Mouse (Mus musculus) midbrain, embryonic 16.5 days (tissue): ENCODE data around the gene Cars2. TPM values are rescaled to one million over a fixed set of nuclear protein-coding genes. Genes with fewer than 3 reads are reported as not detected.

Experiments used
- ATAC-seq: fragments of 200-750 bp; cut with Nextera tagmentation; 2 replicates; pipeline ENCODE4 v1.8.0; 2017; ENCODE audit warnings: moderate TSS enrichment
- H3K27ac ChIP-seq: fragments of 300-500 bp; sonication (generic); 2 replicates; pipeline ENCODE4 v1.5.1; 2014; ENCODE audit warnings: mild to moderate bottlenecking, low read length, mixed read lengths
- H3K27me3 ChIP-seq: fragments of 300-500 bp; sonication (generic); 2 replicates; pipeline ENCODE4 v1.6.1; 2014; ENCODE audit warnings: low read depth, low read length, mixed read lengths; ENCODE audit not compliant: control insufficient read depth, insufficient read depth
- H3K36me3 ChIP-seq: fragments of 300-500 bp; sonication (generic); 2 replicates; pipeline ENCODE4 v1.6.1; 2014; ENCODE audit warnings: mild to moderate bottlenecking, low read length, moderate library complexity, mixed read lengths; ENCODE audit not compliant: control insufficient read depth, insufficient read depth
- H3K4me1 ChIP-seq: fragments of 300-500 bp; sonication (generic); 2 replicates; pipeline ENCODE4 v1.6.1; 2014; ENCODE audit warnings: mild to moderate bottlenecking, low read length, mixed read lengths; ENCODE audit not compliant: control insufficient read depth, insufficient read depth
- H3K4me2 ChIP-seq: fragments of 300-500 bp; sonication (generic); 2 replicates; pipeline ENCODE4 v1.6.1; 2014; ENCODE audit warnings: mild to moderate bottlenecking, low read length, mixed read lengths
- H3K4me3 ChIP-seq: fragments of 300-500 bp; sonication (generic); 2 replicates; pipeline ENCODE4 v1.5.1; 2014; ENCODE audit warnings: low read depth, mild to moderate bottlenecking, low read length, moderate library complexity, mixed read lengths
- H3K9ac ChIP-seq: fragments of 300-500 bp; sonication (generic); 2 replicates; pipeline ENCODE4 v1.6.1; 2014; ENCODE audit warnings: low read depth, low read length, mixed read lengths
- H3K9me3 ChIP-seq: fragments of 300-500 bp; sonication (generic); replicated peaks from 2 replicates; pipeline ENCODE4 v1.6.1; 2014; ENCODE audit warnings: mild to moderate bottlenecking, low read length, mixed read lengths; ENCODE audit not compliant: control insufficient read depth, poor library complexity, severe bottlenecking
- whole genome bisulfite sequencing: fragments of 180-500 bp; shearing (Covaris S2); extraction: QIAGEN DNeasy Blood & Tissue Kit; methylation state at CpG from one replicate; pipeline ENCODE4 v1.1.7; 2014; 5-methylcytosine and 5-hydroxymethylcytosine counted together
- polyA plus RNA-seq: library from polyadenylated mRNA; unstranded; fragments of >200 nt; fragmentation: Nextera tagmentation; extraction: Ambion mirVana; gene quantifications from 2 replicates; pipeline ENCODE4 v1.2.1, GENCODE M21; 2015

The Cars2 gene
- polyA plus RNA-seq, 1 experiment from 2014 or later, result 21.8 TPM

GRCm38 (mm10) chr8:11523331-11523730 lies 27.3 kb downstream of the Cars2 start:
- H3K36me3 ChIP-seq, result peaks cover 15% of the 10 kb centered on the region
- no peaks in the 10 kb centered on the region for H3K4me1 ChIP-seq
- ATAC-seq, result no peak
- H3K9me3 ChIP-seq, result no peaks in the 10 kb centered on the region
- H3K9ac ChIP-seq, result no peak overlapping the region
- no peaks in the 10 kb centered on the region for H3K27me3 ChIP-seq
- 96% methylated on average over 3 of the region's 3 CpGs for WGBS
- H3K4me2 ChIP-seq, result no peak overlapping the region
- H3K27ac ChIP-seq, result no peak overlapping the region
- no peak overlapping the region for H3K4me3 ChIP-seq

GRCm38 (mm10) chr8:11518676-11519075 lies 31.9 kb downstream of the Cars2 start:
- H3K4me1 ChIP-seq, result no peaks in the 10 kb centered on the region
- H3K36me3 ChIP-seq, result peaks cover 41% of the 10 kb centered on the region
- H3K9ac ChIP-seq, result no peak overlapping the region
- H3K27ac ChIP-seq, result no peak overlapping the region
- no peak overlapping the region for H3K4me2 ChIP-seq
- no peak for ATAC-seq
- no peaks in the 10 kb centered on the region for H3K27me3 ChIP-seq
- H3K4me3 ChIP-seq, result no peak overlapping the region
- no peaks in the 10 kb centered on the region for H3K9me3 ChIP-seq
- 87% methylated on average over 11 of the region's 11 CpGs for WGBS

DNA sequence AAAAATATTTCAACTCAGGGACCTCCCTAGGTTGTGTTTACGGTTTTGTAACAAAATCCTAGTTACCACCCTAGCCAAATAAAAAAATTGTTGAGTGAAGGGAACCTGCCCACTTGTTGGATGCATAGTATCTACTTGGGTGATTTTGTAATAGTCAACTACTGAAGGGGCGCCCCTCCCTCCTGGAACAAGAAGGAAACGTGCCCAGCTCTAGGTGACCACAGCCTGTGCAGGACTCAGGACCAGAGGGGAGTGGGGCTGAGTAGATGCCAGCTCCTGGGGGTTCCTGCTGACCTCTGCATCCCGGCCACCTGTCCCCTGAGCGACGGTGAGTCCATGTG lies 32.6 kb downstream of the Cars2 start:
- no peaks in the 10 kb centered on the region for H3K27me3 ChIP-seq
- no peaks in the 10 kb centered on the region for H3K4me1 ChIP-seq
- no peak overlapping the region for H3K4me2 ChIP-seq
- no peak overlapping the region for H3K27ac ChIP-seq
- no peak for ATAC-seq
- 91% methylated on average over 6 of the region's 6 CpGs for WGBS
- peaks cover 45% of the 10 kb centered on the region for H3K36me3 ChIP-seq
- H3K9me3 ChIP-seq, result no peaks in the 10 kb centered on the region
- no peak overlapping the region for H3K4me3 ChIP-seq
- no peak overlapping the region for H3K9ac ChIP-seq

DNA sequence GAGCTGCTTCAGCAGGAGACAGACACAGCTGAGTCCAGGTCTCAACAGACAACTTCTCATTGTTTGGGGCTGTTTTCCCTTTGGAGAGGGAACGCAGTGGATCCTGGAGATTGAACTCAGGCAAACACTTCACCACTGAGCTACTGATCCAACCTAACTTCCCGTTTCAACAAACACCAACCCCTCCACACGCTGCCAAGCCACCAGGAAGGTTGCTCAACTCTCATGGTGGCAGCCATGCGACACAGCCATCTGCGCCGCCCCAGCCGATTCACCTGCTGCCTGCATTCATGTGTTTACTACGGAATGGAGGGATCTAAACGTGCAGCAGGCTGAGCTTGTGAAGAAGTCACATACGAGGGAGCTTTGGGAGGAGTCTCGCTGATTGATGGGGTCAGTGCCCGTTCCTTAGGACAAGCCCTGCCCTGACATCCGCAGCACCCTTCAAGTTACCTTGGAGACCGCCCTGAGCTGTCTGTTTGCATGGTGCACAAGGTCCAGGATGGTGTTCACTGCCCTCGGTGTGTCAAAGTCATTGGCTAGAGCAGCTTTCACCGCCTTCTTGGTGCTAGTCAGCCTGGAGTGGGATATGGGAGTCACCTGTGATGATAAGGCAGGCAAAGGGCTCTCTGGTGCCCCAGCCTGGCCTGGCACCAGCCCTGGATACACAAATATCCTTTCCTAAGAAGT lies 33.1 kb downstream of the Cars2 start:
- H3K27ac ChIP-seq, result no peak overlapping the region
- peaks cover 47% of the 10 kb centered on the region for H3K36me3 ChIP-seq

GRCm38 (mm10) chr8:11516292-11516691 lies 34.3 kb downstream of the Cars2 start:
- Histone ChIP-seq H3K4me2 (no peak overlapping the region), H3K9ac (no peak overlapping the region), H3K27me3 (no peaks in the 10 kb centered on the region), H3K27ac (no peak overlapping the region), H3K9me3 (no peaks in the 10 kb centered on the region), H3K4me3 (no peak overlapping the region), H3K4me1 (no peaks in the 10 kb centered on the region), H3K36me3 (peaks cover 53% of the 10 kb centered on the region)
- no peak for ATAC-seq
- WGBS, result 97% methylated on average over 9 of the region's 9 CpGs

More for the DNA sequence above, 33.1 kb downstream of the Cars2 start:
- Histone ChIP-seq H3K9ac (no peak overlapping the region), H3K9me3 (no peaks in the 10 kb centered on the region), H3K4me1 (no peaks in the 10 kb centered on the region), H3K4me3 (no peak overlapping the region), H3K4me2 (no peak overlapping the region), H3K27me3 (no peaks in the 10 kb centered on the region)
- WGBS, result 90% methylated on average over 16 of the region's 16 CpGs
- ATAC-seq, result no peak

DNA sequence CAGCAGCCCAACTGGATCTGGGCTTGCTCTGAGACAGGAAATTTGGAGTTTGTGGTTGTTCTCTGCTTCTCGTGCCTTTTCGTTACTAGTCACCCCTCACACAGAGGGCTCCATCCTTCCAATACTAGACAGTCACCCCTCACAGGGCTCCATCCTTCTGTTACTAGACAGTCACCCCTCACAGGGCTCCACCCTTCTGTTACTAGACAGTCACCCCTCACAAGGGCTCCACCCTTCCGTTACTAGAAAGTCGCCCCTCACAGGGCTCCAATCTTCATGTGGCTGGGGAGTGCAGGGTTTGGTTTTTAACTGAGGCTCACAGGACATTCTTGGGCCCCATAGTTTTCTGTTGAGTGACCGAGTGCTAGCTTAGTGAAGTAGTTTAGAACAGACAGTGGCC lies 37.3 kb downstream of the Cars2 start:
- no peak overlapping the region for H3K4me2 ChIP-seq
- H3K9ac ChIP-seq, result no peak overlapping the region
- H3K4me1 ChIP-seq, result no peaks in the 10 kb centered on the region
- H3K36me3 ChIP-seq, result peaks cover 55% of the 10 kb centered on the region
- H3K27ac ChIP-seq, result no peak overlapping the region
- H3K4me3 ChIP-seq, result no peak overlapping the region
- ATAC-seq, result no peak
- no peaks in the 10 kb centered on the region for H3K9me3 ChIP-seq
- WGBS, result 91% methylated on average over 5 of the region's 5 CpGs
- no peaks in the 10 kb centered on the region for H3K27me3 ChIP-seq

DNA sequence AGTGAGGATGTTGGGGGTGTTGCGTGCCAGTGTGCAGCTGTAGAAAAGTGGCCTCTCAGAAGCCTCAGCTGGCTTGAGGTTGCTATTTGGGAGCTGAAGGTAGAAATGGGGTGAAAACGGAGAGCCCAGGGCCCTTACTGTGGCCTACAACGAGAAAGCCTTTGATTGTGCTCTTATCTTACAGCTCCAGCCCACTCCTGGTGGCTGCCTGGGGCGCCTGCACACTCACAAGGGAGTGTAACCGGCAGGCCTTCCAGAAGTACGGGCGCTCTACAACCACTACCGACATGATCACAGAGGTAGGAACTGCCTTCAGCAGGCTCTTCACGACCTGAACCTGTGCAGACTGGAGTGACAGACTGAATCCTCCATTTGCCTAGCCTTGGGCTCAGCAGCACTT lies 37.9 kb downstream of the Cars2 start:
- no peak overlapping the region for H3K9ac ChIP-seq
- no peaks in the 10 kb centered on the region for H3K27me3 ChIP-seq
- no peaks in the 10 kb centered on the region for H3K9me3 ChIP-seq
- no peak overlapping the region for H3K4me3 ChIP-seq
- WGBS, result 86% methylated on average over 9 of the region's 9 CpGs
- no peak overlapping the region for H3K27ac ChIP-seq
- no peaks in the 10 kb centered on the region for H3K4me1 ChIP-seq
- H3K36me3 ChIP-seq, result peaks cover 51% of the 10 kb centered on the region
- no peak for ATAC-seq
- H3K4me2 ChIP-seq, result no peak overlapping the region

DNA sequence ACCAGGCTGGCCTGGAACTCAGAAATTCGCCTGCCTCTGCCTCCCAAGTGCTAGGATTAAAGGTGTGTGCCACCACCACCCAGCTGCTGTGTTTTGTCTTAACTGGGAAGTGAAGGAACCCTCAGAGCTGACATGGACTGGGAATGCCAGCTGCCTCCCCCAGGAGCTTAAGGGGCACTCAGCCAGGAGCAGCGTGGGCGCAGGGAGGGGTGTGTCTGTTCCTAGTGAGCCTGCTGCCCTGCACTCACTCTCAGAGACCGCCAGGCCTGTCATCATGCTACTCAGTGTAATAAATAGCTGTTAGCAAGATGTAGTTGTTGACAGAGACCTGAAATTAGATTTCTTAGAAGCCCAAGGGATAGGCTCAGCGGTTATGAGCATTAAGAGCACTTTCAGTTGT lies 39.6 kb downstream of the Cars2 start:
- no peaks in the 10 kb centered on the region for H3K4me1 ChIP-seq
- H3K36me3 ChIP-seq, result peaks cover 51% of the 10 kb centered on the region
- H3K4me3 ChIP-seq, result no peak overlapping the region
- no peak overlapping the region for H3K9ac ChIP-seq
- H3K27ac ChIP-seq, result no peak overlapping the region
- ATAC-seq, result no peak
- H3K9me3 ChIP-seq, result no peaks in the 10 kb centered on the region
- H3K4me2 ChIP-seq, result no peak overlapping the region
- H3K27me3 ChIP-seq, result no peaks in the 10 kb centered on the region
- 93% methylated on average over 5 of the region's 5 CpGs for WGBS

DNA sequence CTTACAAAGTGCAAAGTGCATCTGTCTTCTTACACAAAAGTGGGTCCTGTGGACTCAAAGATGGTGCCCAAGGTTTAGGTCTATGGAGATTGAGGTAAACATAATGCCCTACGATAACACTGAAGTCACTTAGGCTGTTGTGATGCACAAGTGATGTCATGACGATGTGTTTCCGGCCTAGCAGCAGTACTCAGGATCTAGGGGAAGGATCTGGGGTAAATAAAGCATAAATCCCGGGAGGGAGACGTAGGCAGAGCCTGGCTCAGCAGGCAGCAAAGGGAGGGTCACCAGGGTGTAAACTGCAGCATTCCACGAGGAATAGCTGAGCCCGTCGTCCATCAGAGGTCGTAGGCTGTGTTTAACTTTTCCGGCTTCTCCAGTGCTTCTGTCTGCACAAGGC lies 41.7 kb downstream of the Cars2 start:
- 79% methylated on average over 10 of the region's 10 CpGs for WGBS
- no peaks in the 10 kb centered on the region for H3K9me3 ChIP-seq
- H3K4me1 ChIP-seq, result no peaks in the 10 kb centered on the region
- no peak overlapping the region for H3K27ac ChIP-seq
- H3K9ac ChIP-seq, result no peak overlapping the region
- ATAC-seq, result no peak
- H3K4me3 ChIP-seq, result no peak overlapping the region
- H3K36me3 ChIP-seq, result peaks cover 65% of the 10 kb centered on the region
- H3K4me2 ChIP-seq, result no peak overlapping the region
- H3K27me3 ChIP-seq, result no peaks in the 10 kb centered on the region
